Mouse (Mus musculus) liver, embryonic 14.5 days (tissue): ENCODE results near the gene Vkorc1. TPM values are rescaled to one million over a fixed set of nuclear protein-coding genes. Genes with fewer than 3 reads are reported as not detected.
A peak's percentile ranks its signal among the peaks of the same experiment; 100 is the strongest.
"Not testable (repeated sequence)": the region's sequence is repeated elsewhere in the genome, so short reads cannot be mapped to it uniquely, and the experiment has no call there.

Source experiments
- ATAC-seq: fragments of 200-750 bp; cut with Nextera tagmentation; 2 replicates; pipeline ENCODE4 v1.8.0; 2017; ENCODE audit warnings: moderate number of reproducible peaks, mild to moderate bottlenecking, moderate library complexity; ENCODE audit not compliant: insufficient read depth
- DNase-seq, 3 experiments: peaks; one replicate each; pipeline ENCODE4 v3.0.0-alpha.2; 2012 to 2013; ENCODE audit warnings: low read depth in 3 of 3, low spot score in 3 of 3
- H3K27ac ChIP-seq: fragments of 300-500 bp; sonication (generic); 2 replicates; pipeline ENCODE4 v1.5.1; 2014; ENCODE audit warnings: moderate library complexity, mild to moderate bottlenecking, control low read depth, inconsistent platforms
- H3K27me3 ChIP-seq: fragments of 300-500 bp; sonication (generic); 2 replicates; pipeline ENCODE4 v1.6.1; 2014; ENCODE audit warnings: mild to moderate bottlenecking, low read length, moderate library complexity; ENCODE audit not compliant: control insufficient read depth, insufficient read depth
- H3K36me3 ChIP-seq: fragments of 300-500 bp; sonication (generic); replicated peaks from 2 replicates; pipeline ENCODE4 v1.6.1; 2014; ENCODE audit warnings: low read depth; ENCODE audit not compliant: control insufficient read depth, insufficient read depth
- H3K4me1 ChIP-seq, 2 experiments: fragments of 200-500 bp in 1 of 2; fragments of 300-500 bp in 1 of 2; sonication (generic) in 1 of 2; replicated peaks; 2 replicates each; pipeline ENCODE4 v1.6.1; 2012 to 2014; ENCODE audit warnings: antibody characterized with exemption in 1 of 2, inconsistent platforms in 1 of 2, low read length in 1 of 2; ENCODE audit not compliant: control insufficient read depth in 2 of 2, insufficient read depth in 2 of 2
- H3K4me2 ChIP-seq: fragments of 300-500 bp; sonication (generic); 2 replicates; pipeline ENCODE4 v1.6.1; 2014; ENCODE audit warnings: low read depth, mild to moderate bottlenecking, control low read depth, moderate library complexity
- H3K4me3 ChIP-seq, 2 experiments: fragments of 200-500 bp in 1 of 2; fragments of 300-500 bp in 1 of 2; sonication (generic) in 1 of 2; 2 replicates each; pipeline ENCODE4 v1.5.1; 2012 to 2014; ENCODE audit warnings: low read depth in 2 of 2, low read length in 2 of 2, mild to moderate bottlenecking in 2 of 2, control low read depth in 1 of 2, inconsistent platforms in 1 of 2, moderate library complexity in 1 of 2; ENCODE audit not compliant: insufficient read depth in 1 of 2
- H3K9ac ChIP-seq: fragments of 300-500 bp; sonication (generic); replicated peaks from 2 replicates; pipeline ENCODE4 v1.6.1; 2014; ENCODE audit warnings: mild to moderate bottlenecking, control low read depth, moderate library complexity
- H3K9me3 ChIP-seq: fragments of 300-500 bp; sonication (generic); 2 replicates; pipeline ENCODE4 v1.6.1; 2016; ENCODE audit warnings: low read length, mixed read lengths; ENCODE audit not compliant: control insufficient read depth
- CTCF ChIP-seq: IDR thresholded peaks from 2 replicates; pipeline ENCODE4 v1.5.1; 2016; ENCODE audit warnings: antibody characterized with exemption, low read depth, control low read depth
- EP300 ChIP-seq: IDR thresholded peaks from 2 replicates; pipeline ENCODE4 v1.6.1; 2016; ENCODE audit warnings: antibody characterized with exemption, low read depth
- WGBS: fragments of 180-500 bp; shearing (Covaris S2); extraction: QIAGEN DNeasy Blood & Tissue Kit; methylation state at CpG from one replicate; pipeline ENCODE4 v1.1.7; 2014; ENCODE audit not compliant: insufficient replicate concordance; 5-methylcytosine and 5-hydroxymethylcytosine counted together
- polyA plus RNA-seq, 2 experiments: library from polyadenylated mRNA; depleted of rRNA in 1 of 2; stranded (reverse) in 1 of 2; unstranded in 1 of 2; fragments of >200 nt; fragmentation: Nextera tagmentation in 1 of 2; extraction: Ambion mirVana in 1 of 2; gene quantifications; 2 replicates each; pipeline versions ENCODE4 v1.2.1 to v1.2.3; 2012 to 2014

Vkorc1 gene
- polyA plus RNA-seq, 2 experiments: 74.0 to 107 TPM

DNA sequence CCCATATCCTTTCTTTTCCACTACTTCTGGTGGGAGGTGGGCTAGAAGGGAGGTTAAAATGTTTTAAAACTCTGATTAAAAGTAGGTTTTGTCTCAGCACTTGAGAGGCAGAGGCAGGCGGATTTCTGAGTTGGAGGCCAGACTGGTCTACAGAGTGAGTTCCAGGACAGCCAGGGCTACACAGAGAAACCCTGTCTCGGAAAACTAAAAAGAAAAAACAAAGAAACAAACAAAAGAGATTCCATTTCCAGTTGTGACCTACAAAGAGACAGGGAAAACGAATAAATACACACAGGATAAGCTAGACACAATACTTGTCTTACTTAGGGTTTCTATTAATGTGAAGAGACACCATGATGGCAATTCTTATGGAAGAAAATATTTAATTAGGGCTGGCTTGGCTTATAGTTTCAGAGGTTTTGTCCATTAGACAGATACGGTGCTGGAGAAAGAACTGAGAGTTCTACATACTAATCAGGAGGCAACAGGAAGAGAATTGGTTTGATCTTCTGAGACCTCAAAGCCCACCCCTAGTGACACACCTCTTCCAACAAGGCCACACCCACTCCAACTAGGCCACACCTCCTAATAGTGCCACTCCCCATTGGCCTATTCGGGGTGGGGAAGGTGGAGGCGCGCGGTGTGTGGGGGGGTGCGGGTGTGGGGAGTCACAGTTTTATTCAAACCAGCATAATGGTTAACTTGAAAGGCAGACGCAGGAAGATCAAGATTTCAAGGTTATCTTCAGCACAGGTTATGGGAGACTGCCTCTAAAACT, 3.0 kb upstream of the Vkorc1 start:
- 21% methylated on average over 10 of the region's 10 CpGs for WGBS
- peak overlapping the region; percentile 32 for H3K4me2 ChIP-seq
- ATAC-seq (no peak), DNase-seq (no peak)
- H3K27me3 ChIP-seq: no peaks in the 10 kb centered on the region
- TF ChIP-seq EP300: no peak
- TF ChIP-seq CTCF: no peak
- H3K27ac ChIP-seq: peak overlapping the region; percentile 31; the same call in 1 of the 2 replicates
- no peak overlapping the region for H3K9ac ChIP-seq
- H3K4me1 ChIP-seq: peaks cover 34 to 46% of the 10 kb centered on the region in 2 experiments
- no peak overlapping the region for H3K4me3 ChIP-seq
- no peaks in the 10 kb centered on the region for H3K36me3 ChIP-seq
- H3K9me3 ChIP-seq: no peaks in the 10 kb centered on the region

DNA sequence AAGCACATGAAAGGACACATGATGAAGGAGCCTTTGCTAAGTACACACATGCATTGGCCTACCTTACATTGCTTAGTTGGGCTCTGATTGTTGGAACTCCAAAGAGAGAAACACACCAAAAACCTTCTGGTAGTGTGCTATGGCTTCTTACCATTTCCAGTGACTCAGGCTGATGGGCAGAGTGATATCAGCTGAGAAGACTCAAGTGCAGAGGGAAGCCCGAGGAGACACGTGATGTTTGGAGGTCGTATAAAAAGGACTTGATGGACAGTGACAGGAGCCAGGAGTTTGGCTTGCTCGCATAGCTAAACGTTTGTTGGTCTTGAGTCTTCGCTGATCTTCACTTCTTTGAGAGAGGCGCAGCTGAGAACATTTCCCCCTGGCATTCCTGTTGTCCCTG, 2.1 kb upstream of the Vkorc1 start:
- WGBS: 75% methylated on average over 7 of the region's 7 CpGs
- H3K27ac ChIP-seq: no peak overlapping the region
- TF ChIP-seq CTCF (no peak), EP300 (no peak)
- no peak overlapping the region for H3K4me2 ChIP-seq
- H3K36me3 ChIP-seq: no peaks in the 10 kb centered on the region; the same call in 1 of the 2 replicates
- no peaks in the 10 kb centered on the region for H3K27me3 ChIP-seq
- H3K9ac ChIP-seq: no peak overlapping the region
- H3K9me3 ChIP-seq: no peaks in the 10 kb centered on the region
- H3K4me3 ChIP-seq: no peak overlapping the region
- no peak for DNase-seq
- peaks cover 34 to 46% of the 10 kb centered on the region in 2 experiments for H3K4me1 ChIP-seq
- ATAC-seq: no peak

DNA sequence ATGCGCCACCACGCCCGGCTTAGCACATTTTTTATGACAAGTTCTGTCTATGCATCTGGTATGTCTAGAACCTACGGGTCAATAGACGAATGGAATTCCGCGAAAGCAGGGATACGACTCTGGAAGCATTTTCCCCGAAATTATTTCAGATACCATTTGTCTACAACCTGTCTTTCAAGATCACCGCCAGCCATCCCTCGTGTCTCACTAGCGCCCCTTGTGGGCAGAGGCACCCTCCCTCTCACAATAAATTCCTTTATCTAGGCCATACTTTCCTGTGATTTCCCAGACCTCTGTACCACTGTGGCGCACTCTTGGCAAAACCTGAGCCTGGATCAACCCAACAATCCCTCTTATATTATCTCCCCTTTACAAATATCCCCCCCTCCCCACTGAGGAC, 967 bp upstream of the Vkorc1 start:
- DNase-seq (peak; percentile 48 to 65 (median 60)), ATAC-seq (no peak)
- Histone ChIP-seq H3K4me2 (peak overlapping the region; percentile 96), H3K27ac (no peak overlapping the region; the same call in 1 of the 2 replicates), H3K4me3 (no peak overlapping the region), H3K9me3 (no peaks in the 10 kb centered on the region), H3K36me3 (no peaks in the 10 kb centered on the region; the same call in 1 of the 2 replicates), H3K4me1 (peaks cover 34 to 39% of the 10 kb centered on the region in 2 experiments), H3K27me3 (no peaks in the 10 kb centered on the region), H3K9ac (no peak overlapping the region)
- 43% methylated on average over 13 of the region's 13 CpGs for WGBS
- TF ChIP-seq EP300: no peak
- peak; percentile 94 for TF ChIP-seq CTCF

DNA sequence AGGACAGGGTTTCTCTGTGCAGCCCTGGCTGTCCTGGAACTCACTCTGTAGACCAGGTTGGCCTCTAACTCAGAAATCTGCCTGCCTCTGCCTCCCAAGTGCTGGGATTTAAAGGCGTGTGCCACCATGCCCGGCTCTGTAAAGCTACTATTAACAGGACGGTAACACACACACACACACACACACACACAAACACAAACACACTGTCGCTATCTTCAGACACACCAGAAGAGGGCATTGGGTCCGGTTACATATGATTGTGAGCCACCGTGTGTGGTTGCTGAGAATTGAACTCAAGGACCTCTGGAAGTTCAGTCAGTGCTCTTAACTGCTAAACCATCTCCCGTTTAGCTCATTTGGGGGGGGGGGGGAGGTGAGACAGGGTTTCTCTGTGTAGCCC, 474 bp upstream of the Vkorc1 start:
- 54% methylated on average over 7 of the region's 7 CpGs for WGBS
- not testable (repeated sequence) for DNase-seq, H3K27me3 ChIP-seq, H3K36me3 ChIP-seq, H3K9me3 ChIP-seq, H3K9ac ChIP-seq
- ATAC-seq: peak; percentile 0; the same call in 1 of the 2 replicates
- Histone ChIP-seq H3K27ac (peak overlapping the region; percentile 23), H3K4me3 (peak overlapping the region in 1 of 2 experiments; percentile 9; a peak in 1 of 4 replicates), H3K4me1 (peaks cover 34 to 39% of the 10 kb centered on the region in 2 experiments), H3K4me2 (peak overlapping the region; percentile 96)

DNA sequence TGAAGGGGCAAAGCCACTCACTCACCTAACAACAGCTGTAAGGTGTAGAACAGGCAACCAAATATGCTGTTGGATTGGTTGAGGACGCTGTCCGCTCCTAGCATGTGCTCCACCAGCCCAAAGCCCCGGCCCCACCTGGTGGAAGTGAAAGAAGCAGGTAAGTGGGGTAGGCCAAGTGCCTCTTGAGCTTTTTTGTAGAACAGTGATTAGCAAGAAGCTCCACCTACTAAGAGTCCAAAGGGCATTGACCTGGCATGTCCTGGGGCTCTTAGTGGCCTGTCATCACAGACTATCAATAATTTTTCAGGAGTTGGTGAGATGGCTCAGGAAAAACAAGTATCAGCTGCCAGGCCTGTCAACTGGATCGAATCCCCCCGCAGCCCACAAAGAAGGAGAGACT, 937 bp downstream of the Vkorc1 start:
- WGBS: 72% methylated on average over 5 of the region's 5 CpGs
- peak overlapping the region; percentile 96 for H3K4me2 ChIP-seq
- DNase-seq: no peak
- H3K9ac ChIP-seq: peak overlapping the region; percentile 67
- peak overlapping the region; percentile 65 to 70 for H3K4me3 ChIP-seq
- no peaks in the 10 kb centered on the region for H3K9me3 ChIP-seq
- peak overlapping the region; percentile 76 for H3K27ac ChIP-seq
- ATAC-seq: no peak
- no peaks in the 10 kb centered on the region for H3K27me3 ChIP-seq
- no peaks in the 10 kb centered on the region; the same call in 1 of the 2 replicates for H3K36me3 ChIP-seq
- no peak for TF ChIP-seq CTCF
- TF ChIP-seq EP300: no peak
- H3K4me1 ChIP-seq: peaks cover 22 to 27% of the 10 kb centered on the region in 2 experiments
